Mouse (Mus musculus) left cerebral cortex, postnatal 4 days (tissue): ENCODE data around the gene Foxp4. TPM values are rescaled to one million over a fixed set of nuclear protein-coding genes. Genes with fewer than 3 reads are reported as not detected.

Source experiments
- DNase-seq: peaks from one replicate; pipeline ENCODE4 v3.0.0-alpha.2; 2022
- intact Hi-C: fragments of 180-260 bp; cut with DNase I; formaldehyde crosslinking; loops from one replicate; pipeline ENCODE4 v1.15.1; 2025
- total RNA-seq, 2 experiments: library from RNA; stranded (reverse); gene quantifications; 2 replicates each; pipeline ENCODE4 v1.2.3; 2021

The Foxp4 gene
- total RNA-seq, 2 experiments from 2014 or later, result 78.3 to 89.0 TPM

- no peak for DNase-seq
- intact Hi-C loops, result no loop called here
These were observed 103.1 kb downstream of the Foxp4 start for GRCm38 (mm10) chr17:47821339-47821738.

- no peak for DNase-seq
- intact Hi-C loops, result no loop called here
These were observed 106.3 kb downstream of the Foxp4 start for GRCm38 (mm10) chr17:47818038-47818725.

Other genes with a start within 250 kb of the Foxp4 start
- gene Tomm6, start 236.3 kb downstream of the Foxp4 start, total RNA-seq, result 100 to 1,000 TPM; 179 to 192 TPM
- 10 to 100 TPM; 32.4 to 35.4 TPM for gene Frs3, start 235.6 kb downstream of the Foxp4 start, total RNA-seq
- 1 to 10 TPM; 3.6 to 7.4 TPM for gene Gm21981, start 230.2 kb downstream of the Foxp4 start, total RNA-seq
- 1 to 10 TPM; 2.4 to 6.8 TPM for gene Prickle4, start 229.9 kb downstream of the Foxp4 start, total RNA-seq
- gene Pgc, start 197.8 kb downstream of the Foxp4 start, total RNA-seq, result not detected
- 1 to 10 TPM; 5.0 to 5.7 TPM for gene Tfeb, start 187.6 kb downstream of the Foxp4 start, total RNA-seq
- 1 to 10 TPM; 2.5 to 3.7 TPM for gene Mdfi, start 90.0 kb downstream of the Foxp4 start, total RNA-seq
- gene 1700122O11Rik, start 113.6 kb upstream of the Foxp4 start, total RNA-seq, result not detected
- gene 1700067P10Rik, start 164.7 kb upstream of the Foxp4 start, total RNA-seq, result not detected
- not detected for gene 9830107B12Rik, start 221.6 kb upstream of the Foxp4 start, total RNA-seq
- gene A530064D06Rik, start 242.6 kb upstream of the Foxp4 start, total RNA-seq, result not detected